Mouse (Mus musculus) urinary bladder, adult 18-20 months (tissue): ENCODE measurements around the gene Smad5.
A peak's percentile ranks its signal among the peaks of the same experiment; 100 is the strongest.

ENCODE experiments used
- DNase-seq, 2 experiments: peaks; one replicate each; pipeline ENCODE4 v3.0.0; 2022; ENCODE audit warnings: low spot score in 2 of 2, mixed read lengths in 2 of 2

Gene Smad5

DNA sequence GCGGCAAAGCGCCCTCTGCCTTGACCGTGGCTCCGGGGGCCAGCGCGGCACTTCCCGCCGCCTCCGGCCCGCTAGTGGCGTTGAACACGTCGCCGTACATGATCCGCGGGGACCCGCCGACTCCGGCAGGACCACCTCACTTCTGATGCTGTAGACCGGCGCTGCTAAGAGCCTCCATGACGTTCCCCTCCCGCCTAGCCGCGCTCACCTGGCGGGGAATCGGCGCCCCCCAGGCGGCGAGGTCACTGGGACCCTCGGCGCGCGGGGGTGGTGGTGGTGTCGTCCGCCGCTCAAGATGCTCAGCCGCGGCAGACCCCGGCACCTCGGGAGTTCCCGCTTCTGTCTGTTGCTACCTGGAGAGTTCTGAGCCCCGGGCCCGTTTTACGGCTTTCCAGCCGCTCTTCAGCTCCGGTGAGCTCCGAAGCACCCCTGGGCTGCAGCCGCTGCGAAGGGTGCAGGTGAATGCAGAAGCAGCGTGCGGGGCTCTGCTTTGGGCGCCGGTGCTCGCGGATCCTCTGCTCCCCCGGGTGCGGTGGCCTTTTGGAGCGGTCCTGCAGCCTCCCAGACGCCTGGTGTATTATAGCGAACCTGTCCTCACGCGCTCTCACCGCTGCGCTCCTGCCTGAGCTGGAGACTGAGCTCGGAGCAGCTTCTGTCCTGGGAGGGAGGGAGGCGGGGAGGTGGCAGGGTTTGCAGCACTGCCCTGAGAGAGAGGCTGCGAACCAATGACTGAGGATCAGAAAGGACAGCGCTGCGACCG lies 50.6 kb downstream of the Smad5 start, which contains the start of gene Gm45623:
Gene Gm45623 (minus strand): TSS at position 636 of the 760 bp plus-strand sequence.
- no peak for DNase-seq

- no peak for DNase-seq
These were observed 53.1 kb downstream of the Smad5 start for GRCm38 (mm10) chr13:56755871-56756270.

- no peak for DNase-seq
These were observed 54.4 kb downstream of the Smad5 start for GRCm38 (mm10) chr13:56757201-56757600.

DNA sequence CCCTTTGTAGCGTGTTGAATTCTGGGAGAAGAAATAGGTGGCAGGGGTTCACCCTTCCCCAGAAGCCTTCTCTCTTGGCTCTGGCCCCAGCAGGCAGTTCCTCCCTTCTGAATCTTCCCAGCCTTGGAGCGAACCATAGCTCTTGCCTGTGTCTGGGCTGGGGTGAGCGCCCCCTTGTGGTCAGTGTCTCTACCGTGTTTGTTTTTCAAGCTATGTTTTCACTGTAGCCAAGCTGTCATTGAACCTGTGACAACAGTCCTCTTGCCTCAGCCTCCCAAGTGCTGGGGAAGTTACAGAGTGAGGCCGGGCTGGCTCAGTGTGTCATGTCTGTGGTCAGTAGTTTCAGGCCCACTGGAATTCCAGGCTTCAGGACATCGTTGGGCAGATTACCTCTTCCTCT lies 55.7 kb downstream of the Smad5 start:
- DNase-seq = peak; percentile 40 to 52

- DNase-seq = no peak
These were observed 59.8 kb downstream of the Smad5 start for GRCm38 (mm10) chr13:56762446-56763229.

DNA sequence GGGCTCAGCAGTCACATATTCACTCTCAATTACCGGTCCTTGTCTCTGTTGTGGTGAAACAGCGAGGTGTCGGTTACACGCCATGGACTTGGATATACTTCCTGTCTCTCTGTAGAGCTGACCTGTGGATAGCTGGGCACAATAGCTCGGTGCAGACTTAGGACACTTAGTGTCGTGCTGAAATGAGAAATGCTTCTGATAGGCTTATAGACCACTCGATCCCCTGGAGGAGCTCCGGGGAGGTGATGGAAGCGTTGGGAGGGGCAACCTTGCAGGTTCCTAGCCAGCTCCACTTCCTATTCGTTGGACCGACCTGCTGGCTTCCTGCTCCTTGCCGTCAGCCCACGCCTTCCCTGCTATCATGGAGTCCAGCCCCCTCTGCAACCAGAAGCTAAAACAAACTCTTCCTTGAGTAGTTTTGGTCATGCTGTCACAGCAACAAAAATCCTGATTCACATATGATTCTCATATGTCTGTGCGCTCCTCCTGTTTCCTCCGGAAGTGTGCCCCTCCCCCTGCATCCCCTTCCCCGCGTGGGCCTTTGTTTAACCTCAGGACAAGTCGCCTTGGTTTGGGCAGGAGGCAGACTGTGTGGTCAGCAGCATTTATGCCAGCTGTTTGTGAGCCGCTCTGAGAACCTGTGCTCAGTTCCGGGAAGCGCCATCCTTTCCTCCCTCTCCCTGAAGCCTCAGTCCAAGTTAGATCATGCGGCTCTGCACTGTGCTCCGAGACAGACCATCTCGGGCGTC lies 62.6 kb downstream of the Smad5 start:
- DNase-seq = no peak

DNA sequence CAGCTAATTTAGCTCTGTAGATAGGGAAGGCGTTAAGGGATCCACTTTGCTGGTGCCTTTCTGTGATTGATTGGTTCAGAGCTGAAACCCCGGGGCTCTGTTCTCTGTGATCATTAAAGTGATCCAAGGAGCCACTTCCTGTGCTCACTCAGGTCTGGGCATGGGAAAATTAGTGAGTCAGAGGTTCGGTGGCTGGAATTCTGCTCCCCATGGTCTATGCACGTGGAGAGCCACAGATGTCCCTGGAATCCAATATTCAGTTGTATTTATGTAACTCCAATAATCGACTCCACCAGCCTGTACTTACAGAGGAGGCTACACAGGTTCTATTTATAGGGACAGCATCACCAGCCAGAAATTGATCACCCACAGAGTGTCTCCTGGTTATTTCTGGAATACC lies 63.4 kb downstream of the Smad5 start:
- DNase-seq = no peak

DNA sequence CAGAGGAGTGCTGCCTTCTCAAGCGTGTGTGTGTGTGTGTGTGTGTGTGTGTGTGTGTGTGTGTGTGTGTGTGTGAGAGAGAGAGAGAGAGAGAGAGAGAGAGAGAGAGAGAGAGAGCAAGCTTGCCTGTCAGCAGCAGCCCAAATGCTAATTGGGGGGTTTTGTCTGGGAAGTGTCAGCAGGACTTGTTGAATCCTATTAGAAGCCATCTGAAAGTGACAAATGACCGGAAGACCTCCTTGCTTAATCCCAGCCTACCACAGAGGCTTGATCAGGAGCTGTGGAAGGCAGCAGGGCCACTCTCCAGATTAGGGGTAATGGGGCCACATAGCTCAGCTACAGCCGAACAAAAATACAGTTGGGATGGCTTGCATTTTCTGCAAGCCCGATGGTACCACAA lies 66.6 kb downstream of the Smad5 start:
- DNase-seq = no peak

DNA sequence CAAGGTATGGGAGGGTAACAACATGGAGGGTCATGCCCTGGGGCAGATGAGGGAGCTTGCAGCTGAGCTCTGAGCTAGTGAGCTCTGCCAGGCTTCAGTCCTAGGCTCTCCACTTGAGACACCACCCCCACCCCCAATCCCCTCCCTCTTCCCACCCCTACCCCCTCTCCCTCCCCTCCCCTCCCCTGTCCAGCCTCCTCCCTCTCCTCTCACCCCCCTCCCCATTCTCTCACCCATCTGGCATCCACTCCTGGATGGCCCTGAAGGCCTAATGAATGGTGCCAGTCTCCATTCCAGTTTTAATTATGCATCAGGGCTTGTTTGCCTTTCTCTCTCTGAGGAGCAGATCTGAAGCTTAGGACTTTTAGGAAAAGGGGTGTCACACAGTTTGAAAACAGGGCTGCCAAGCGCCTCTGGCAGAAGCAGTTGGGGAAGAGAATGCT lies 67.3 kb downstream of the Smad5 start:
- DNase-seq = no peak

DNA sequence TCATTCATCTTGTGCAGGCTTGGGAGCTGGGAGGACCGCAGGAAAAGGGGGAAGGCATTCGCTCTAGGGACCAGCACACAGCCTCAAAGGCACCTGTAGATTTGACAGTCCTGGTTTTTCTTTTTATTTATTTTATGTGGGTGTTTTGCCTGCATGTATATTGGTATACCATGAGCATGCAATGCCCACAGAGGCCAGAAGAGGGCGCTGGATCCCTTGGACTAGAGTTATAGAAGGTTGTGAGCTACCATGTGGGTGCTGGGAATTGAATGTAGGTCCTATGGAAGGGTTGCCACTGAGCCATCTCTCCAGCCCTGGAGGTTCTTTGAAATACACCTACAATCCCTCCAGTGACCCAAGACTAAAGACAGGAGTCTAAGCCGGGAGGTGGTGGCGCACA lies 68.0 kb downstream of the Smad5 start:
- DNase-seq = no peak

DNA sequence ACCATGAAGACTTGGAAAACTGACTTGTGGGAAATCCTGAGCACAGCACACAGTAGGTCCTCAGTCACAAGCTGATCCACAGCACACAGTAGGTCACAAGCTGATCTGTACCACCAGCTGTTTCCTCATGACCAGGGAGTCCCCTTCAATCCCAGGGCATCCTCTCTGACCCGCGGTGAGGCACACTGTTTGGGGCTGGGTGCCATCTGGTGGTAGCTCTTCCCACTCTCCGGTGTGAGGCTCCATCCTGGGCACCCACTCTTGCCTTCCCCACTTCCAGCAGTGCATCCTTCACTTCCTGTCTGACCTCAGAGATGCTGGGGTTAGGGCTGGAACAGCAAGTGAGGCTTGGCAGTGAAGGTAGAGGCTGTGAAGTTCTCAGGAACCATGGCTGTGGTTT lies 69.8 kb downstream of the Smad5 start:
- DNase-seq = no peak

GRCm38 (mm10) chr13:56773262-56773870 lies 70.6 kb downstream of the Smad5 start:
- DNase-seq = no peak

DNA sequence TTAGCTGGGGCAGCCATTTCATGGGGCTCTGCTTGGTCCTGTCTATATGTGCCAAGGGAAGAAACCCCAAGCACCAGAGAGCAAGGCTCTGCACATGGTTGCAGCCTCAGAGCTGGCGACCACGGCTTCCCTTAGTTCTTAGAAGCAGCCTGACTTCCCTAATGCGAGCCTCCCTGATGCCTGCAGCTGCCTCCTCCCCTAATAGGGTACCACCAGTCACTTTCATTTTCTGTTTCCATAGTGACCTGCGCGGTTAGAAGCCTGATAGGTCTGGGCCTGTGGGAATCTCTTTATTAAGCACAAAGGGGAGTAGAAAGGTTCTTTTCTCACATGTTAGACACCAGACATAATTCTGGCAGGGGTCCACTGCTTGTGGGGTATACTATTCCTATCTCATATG lies 71.5 kb downstream of the Smad5 start:
- DNase-seq = no peak

DNA sequence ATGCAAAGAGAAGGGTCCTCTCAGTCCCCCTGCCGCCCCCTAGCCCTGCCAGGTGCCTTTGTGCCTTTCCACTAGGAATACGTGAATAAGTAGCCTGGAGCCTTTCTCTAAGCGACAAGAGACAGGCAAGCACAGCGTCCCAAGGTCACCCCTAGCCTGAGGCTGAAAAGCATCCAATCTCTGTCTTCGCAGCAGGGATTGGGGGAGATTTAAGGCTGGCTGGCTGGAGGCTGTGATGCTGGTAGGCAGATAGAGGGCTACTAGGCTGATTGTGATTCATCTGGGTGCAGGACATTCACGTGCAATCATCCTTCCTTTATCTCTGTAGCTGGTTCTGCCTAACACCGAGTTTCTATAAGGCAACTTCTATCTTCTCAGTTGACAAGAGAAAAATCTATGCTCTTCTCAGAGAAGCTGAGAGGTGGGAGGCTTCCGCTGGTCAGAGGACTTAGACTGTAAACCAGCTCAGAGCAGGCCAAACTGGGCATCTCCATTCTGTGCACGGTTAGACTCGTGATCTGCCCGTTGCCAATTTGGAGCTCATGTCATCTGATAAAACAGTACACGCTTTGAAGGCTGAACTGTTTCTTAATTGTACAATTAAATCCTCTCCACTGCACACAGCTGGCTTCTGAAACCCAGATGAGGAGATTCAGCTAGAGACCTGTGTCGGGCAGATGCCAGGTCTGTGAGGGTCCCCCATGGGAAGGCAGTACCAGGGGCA lies 78.1 kb downstream of the Smad5 start:
- no peak for DNase-seq

GRCm38 (mm10) chr13:56781697-56782096 lies 78.9 kb downstream of the Smad5 start:
- no peak for DNase-seq

GRCm38 (mm10) chr13:56782621-56783020 lies 79.8 kb downstream of the Smad5 start:
- no peak for DNase-seq

DNA sequence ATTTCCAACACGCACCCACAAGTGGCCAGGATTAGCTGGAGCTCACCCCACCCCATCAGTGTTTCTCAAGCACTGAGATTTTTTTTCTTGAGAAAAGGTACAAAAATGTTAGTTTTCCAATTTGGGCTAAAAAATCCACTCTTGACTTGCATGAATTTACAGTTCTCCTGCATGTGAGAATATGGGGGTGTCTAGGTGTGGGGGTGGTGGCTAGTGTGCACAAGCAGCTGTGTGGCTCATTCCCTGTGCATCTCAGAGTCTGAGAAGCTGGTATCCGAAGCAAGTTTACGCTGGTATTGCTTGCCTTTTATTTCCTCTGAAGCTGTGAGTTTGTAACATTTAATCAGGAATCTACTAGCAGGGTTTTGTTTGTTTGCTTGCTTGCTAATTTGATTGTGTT lies 87.9 kb downstream of the Smad5 start:
- DNase-seq = no peak
